Mouse (Mus musculus) limb, embryonic 12.5 days (tissue): ENCODE data around the gene Zkscan17. TPM values are rescaled to one million over a fixed set of nuclear protein-coding genes. Genes with fewer than 3 reads are reported as not detected.

Source experiments
- ATAC-seq: fragments of 200-750 bp; cut with Nextera tagmentation; 2 replicates; pipeline ENCODE4 v1.8.0; 2017; ENCODE audit warnings: low read depth, moderate TSS enrichment; ENCODE audit not compliant: insufficient number of reproducible peaks, insufficient read depth, low FRiP score, low TSS enrichment
- H3K27ac ChIP-seq: fragments of 300-500 bp; sonication (generic); 2 replicates; pipeline ENCODE4 v1.5.1; 2016; ENCODE audit warnings: mild to moderate bottlenecking, moderate library complexity
- H3K27me3 ChIP-seq: fragments of 300-500 bp; sonication (generic); 2 replicates; pipeline ENCODE4 v1.6.1; 2016; ENCODE audit warnings: mild to moderate bottlenecking, moderate library complexity
- H3K36me3 ChIP-seq: fragments of 300-500 bp; sonication (generic); 2 replicates; pipeline ENCODE4 v1.6.1; 2016; ENCODE audit warnings: mild to moderate bottlenecking, moderate library complexity
- H3K4me1 ChIP-seq: fragments of 300-500 bp; sonication (generic); replicated peaks from 2 replicates; pipeline ENCODE4 v1.6.1; 2016
- H3K4me2 ChIP-seq: fragments of 300-500 bp; sonication (generic); 2 replicates; pipeline ENCODE4 v1.6.1; 2016; ENCODE audit warnings: mild to moderate bottlenecking, moderate library complexity
- H3K4me3 ChIP-seq: fragments of 300-500 bp; sonication (generic); replicated peaks from 2 replicates; pipeline ENCODE4 v1.5.1; 2016; ENCODE audit warnings: mild to moderate bottlenecking
- H3K9ac ChIP-seq: fragments of 300-500 bp; sonication (generic); replicated peaks from 2 replicates; pipeline ENCODE4 v1.6.1; 2016; ENCODE audit warnings: mild to moderate bottlenecking, moderate library complexity
- H3K9me3 ChIP-seq: fragments of 300-500 bp; sonication (generic); 2 replicates; pipeline ENCODE4 v1.6.1; 2016; ENCODE audit warnings: mild to moderate bottlenecking, moderate library complexity
- WGBS: fragments of 180-500 bp; shearing (Covaris S2); methylation state at CpG from one replicate; pipeline ENCODE4 v1.1.7; 2016; 5-methylcytosine and 5-hydroxymethylcytosine counted together
- polyA plus RNA-seq: library from polyadenylated mRNA; unstranded; fragments of >200 nt; fragmentation: Nextera tagmentation; extraction: Ambion mirVana; gene quantifications from 2 replicates; pipeline ENCODE4 v1.2.1, GENCODE M21; 2016

Gene Zkscan17
- polyA plus RNA-seq, 1 experiment from 2014 or later: 34.6 TPM

DNA sequence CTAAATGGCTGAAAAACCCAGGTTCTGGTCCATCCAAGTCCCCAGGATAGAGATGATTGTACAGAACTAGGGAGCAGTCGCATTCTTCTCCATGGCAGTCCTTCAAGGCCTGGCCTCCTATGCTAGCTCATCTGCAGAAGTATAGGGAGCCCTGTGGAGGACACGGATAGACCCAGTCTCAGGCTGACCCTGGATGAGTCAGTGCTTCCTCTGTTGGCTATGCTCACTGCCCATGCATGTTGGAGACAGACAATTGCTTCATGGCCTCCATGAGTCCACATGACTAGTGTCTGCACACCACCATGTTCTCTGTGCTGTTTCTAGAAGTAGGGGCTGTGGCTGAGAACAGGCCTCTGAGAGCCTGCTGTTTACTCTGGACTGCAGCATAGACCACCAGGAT, 70.2 kb downstream of the Zkscan17 start:
- Histone ChIP-seq H3K4me1 (peaks cover 8% of the 10 kb centered on the region), H3K27me3 (no peaks in the 10 kb centered on the region), H3K36me3 (peaks cover 86% of the 10 kb centered on the region), H3K27ac (no peak overlapping the region), H3K9ac (no peak overlapping the region), H3K4me3 (no peak overlapping the region), H3K9me3 (no peaks in the 10 kb centered on the region), H3K4me2 (no peak overlapping the region)
- no peak for ATAC-seq
- 96% methylated on average over 2 of the region's 2 CpGs for WGBS

DNA sequence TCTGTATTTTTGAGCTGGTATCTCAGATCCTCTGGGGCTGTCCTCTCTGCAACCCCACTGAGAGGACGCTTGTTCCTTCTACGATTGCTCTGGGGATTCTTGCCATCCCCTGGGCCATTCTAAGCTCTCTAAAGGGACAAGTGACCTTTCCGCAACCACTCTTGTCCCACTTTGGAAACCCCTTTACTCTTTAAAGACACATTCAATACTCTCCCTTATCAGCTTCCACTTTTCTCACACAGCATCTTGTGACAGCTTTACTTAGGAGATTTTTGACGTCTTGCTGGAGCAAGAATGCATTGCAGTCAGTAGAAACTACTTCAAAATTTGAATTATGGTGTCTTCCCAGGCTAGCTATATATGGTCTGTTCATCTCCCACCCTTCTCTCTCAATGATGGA, 75.5 kb downstream of the Zkscan17 start, which contains the start of gene Snap47:
Gene Snap47, minus strand, starts transcription at position 101 of the 400 bp plus-strand sequence.
- 80% methylated on average over 4 of the region's 4 CpGs for WGBS
- H3K9me3 ChIP-seq: no peaks in the 10 kb centered on the region
- peaks cover 28% of the 10 kb centered on the region for H3K4me1 ChIP-seq
- ATAC-seq: no peak
- H3K9ac ChIP-seq: peak within 1 kb of the TSS; percentile 82
- H3K36me3 ChIP-seq: peaks cover 54% of the 10 kb centered on the region
- H3K4me2 ChIP-seq: peak within 1 kb of the TSS; percentile 91
- H3K27me3 ChIP-seq: no peaks in the 10 kb centered on the region
- peak within 1 kb of the TSS; percentile 73 for H3K4me3 ChIP-seq
- peak within 1 kb of the TSS; percentile 85 for H3K27ac ChIP-seq

DNA sequence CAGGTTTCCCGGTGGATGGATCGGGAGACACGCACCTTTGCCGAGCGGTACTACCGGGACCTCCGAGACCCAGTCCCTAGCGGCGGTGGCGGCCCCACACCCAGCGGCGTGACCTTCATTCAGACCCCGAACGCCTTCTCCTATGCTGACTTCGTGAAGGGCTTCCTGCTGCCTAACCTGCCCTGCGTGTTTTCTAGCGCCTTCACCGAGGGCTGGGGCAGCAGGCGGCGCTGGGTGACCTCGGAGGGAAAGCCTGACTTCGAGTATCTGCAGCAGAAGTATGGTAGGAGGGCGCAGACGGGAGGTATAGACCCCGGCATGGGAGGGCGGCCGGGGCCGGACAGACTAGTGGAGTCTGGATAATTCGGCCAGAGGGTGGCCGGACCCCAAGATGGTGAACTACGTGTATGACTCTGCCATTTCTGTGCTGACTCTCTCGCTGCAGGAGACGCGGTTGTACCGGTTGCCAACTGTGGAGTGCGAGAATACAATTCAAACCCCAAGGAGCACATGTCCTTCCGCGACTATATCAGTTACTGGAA, 76.2 kb downstream of the Zkscan17 start:
- H3K27me3 ChIP-seq: no peaks in the 10 kb centered on the region
- H3K36me3 ChIP-seq: peaks cover 52% of the 10 kb centered on the region
- no peaks in the 10 kb centered on the region for H3K9me3 ChIP-seq
- peaks cover 28% of the 10 kb centered on the region for H3K4me1 ChIP-seq
- H3K9ac ChIP-seq: peak overlapping the region; percentile 82
- H3K4me3 ChIP-seq: peak overlapping the region; percentile 73
- WGBS: under 1% methylated on average over 38 of the region's 38 CpGs
- H3K27ac ChIP-seq: peak overlapping the region; percentile 85
- peak; percentile 60; the same call in 1 of the 2 replicates for ATAC-seq
- H3K4me2 ChIP-seq: peak overlapping the region; percentile 91

DNA sequence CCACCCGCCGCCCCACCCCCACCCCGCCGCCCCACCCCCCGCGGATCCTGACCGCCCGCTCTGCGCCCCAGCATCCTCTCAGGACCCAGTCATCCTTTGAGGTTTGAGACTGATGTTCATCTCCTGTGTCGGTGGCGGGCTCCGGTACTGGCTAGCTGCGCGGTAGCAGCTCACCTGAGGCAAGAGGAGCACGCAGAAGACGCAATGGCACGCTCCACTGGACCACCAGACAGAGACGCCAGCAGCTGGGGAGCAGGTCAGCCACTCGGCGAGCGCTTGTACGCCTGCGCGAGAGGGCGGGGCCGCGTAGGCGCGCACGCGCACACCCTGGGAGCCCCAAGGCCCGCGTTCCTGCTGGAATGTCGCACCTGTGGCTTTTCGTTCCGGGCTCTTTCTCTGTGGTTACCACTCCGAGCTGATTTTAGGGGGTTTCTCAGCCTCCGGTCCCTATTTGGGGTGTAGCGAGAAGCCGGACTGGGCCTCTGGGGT, 76.8 kb downstream of the Zkscan17 start, which contains the start of gene Jmjd4:
Gene Jmjd4, plus strand, starts transcription at position 305 of the 489 bp plus-strand sequence.
- ATAC-seq: peak; percentile 90
- peak within 1 kb of the TSS; percentile 82 for H3K9ac ChIP-seq
- peak within 1 kb of the TSS; percentile 91 for H3K4me2 ChIP-seq
- H3K4me3 ChIP-seq: peak within 1 kb of the TSS; percentile 73
- peaks cover 28% of the 10 kb centered on the region for H3K4me1 ChIP-seq
- under 1% methylated on average over 38 of the region's 40 CpGs for WGBS
- peak within 1 kb of the TSS; percentile 85 for H3K27ac ChIP-seq
- no peaks in the 10 kb centered on the region for H3K27me3 ChIP-seq
- no peaks in the 10 kb centered on the region for H3K9me3 ChIP-seq
- H3K36me3 ChIP-seq: peaks cover 50% of the 10 kb centered on the region

- ATAC-seq: no peak
- H3K4me1 ChIP-seq: no peaks in the 10 kb centered on the region
- H3K36me3 ChIP-seq: peaks cover 44% of the 10 kb centered on the region
- peaks cover 5% of the 10 kb centered on the region; the same call in 1 of the 2 replicates for H3K9me3 ChIP-seq
- H3K9ac ChIP-seq: no peak overlapping the region
- no peak overlapping the region for H3K4me2 ChIP-seq
- no peaks in the 10 kb centered on the region for H3K27me3 ChIP-seq
- H3K4me3 ChIP-seq: no peak overlapping the region
- no peak overlapping the region for H3K27ac ChIP-seq
Observed at GRCm38 (mm10) chr11:59443102-59443501, 83.4 kb downstream of the Zkscan17 start.

DNA sequence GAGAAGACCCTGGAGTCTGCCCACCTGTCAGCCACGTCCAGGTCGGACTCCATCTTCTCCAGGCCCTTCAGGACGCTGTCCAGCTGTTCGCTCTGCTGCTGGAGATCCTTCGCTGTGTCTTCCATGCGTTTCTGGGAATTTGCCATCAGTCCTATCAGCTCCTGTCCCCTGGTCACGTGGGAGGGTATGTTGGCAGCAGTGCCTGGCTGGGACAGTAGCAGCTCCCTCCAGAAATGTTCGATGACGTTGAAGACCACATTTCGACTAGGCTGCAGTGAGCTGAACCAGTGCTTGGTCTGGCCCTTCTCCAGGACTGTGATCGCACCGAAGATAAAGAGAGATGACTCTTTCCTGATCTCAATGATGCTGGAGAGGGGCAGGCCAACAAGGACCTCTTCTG, 88.6 kb downstream of the Zkscan17 start:
- 93% methylated on average over 12 of the region's 12 CpGs for WGBS
- no peak for ATAC-seq
- Histone ChIP-seq H3K4me3 (no peak overlapping the region), H3K27ac (no peak overlapping the region), H3K36me3 (peaks cover 59% of the 10 kb centered on the region), H3K4me1 (no peaks in the 10 kb centered on the region), H3K4me2 (no peak overlapping the region), H3K27me3 (no peaks in the 10 kb centered on the region), H3K9me3 (peaks cover 14% of the 10 kb centered on the region), H3K9ac (no peak overlapping the region)

Other genes starting within 250 kb of the Zkscan17 start
- gene Wnt3a, start 236.0 kb downstream of the Zkscan17 start, polyA plus RNA-seq: 1.6 and 2.6 TPM in 2 replicates
- gene Wnt9a, start 219.8 kb downstream of the Zkscan17 start, polyA plus RNA-seq: 5.0 and 5.6 TPM in 2 replicates
- 0.16 TPM in 1 of 2 replicates, not detected in the other for gene Prss38, start 151.1 kb downstream of the Zkscan17 start, polyA plus RNA-seq
- gene Jmjd4, start 76.7 kb downstream of the Zkscan17 start, polyA plus RNA-seq: 17.4 and 18.6 TPM in 2 replicates
- gene Snap47, start 75.6 kb downstream of the Zkscan17 start, polyA plus RNA-seq: 142 and 145 TPM in 2 replicates
- 8.8 and 9.5 TPM in 2 replicates for gene Zfp867, start 54.3 kb downstream of the Zkscan17 start, polyA plus RNA-seq
- gene Nlrp3, start 14.8 kb upstream of the Zkscan17 start, polyA plus RNA-seq: 0.35 TPM in 1 of 2 replicates, not detected in the other
- gene Olfr222, start 49.5 kb upstream of the Zkscan17 start, polyA plus RNA-seq: not detected in 2 replicates
- not detected in 2 replicates for gene Olfr223, start 66.5 kb upstream of the Zkscan17 start, polyA plus RNA-seq
- 66.6 and 97.2 TPM in 2 replicates for gene Mprip, start 134.6 kb upstream of the Zkscan17 start, polyA plus RNA-seq